Comparison of ENCODE assay signal across 19 mouse cellular contexts in the genomic region with DNA sequence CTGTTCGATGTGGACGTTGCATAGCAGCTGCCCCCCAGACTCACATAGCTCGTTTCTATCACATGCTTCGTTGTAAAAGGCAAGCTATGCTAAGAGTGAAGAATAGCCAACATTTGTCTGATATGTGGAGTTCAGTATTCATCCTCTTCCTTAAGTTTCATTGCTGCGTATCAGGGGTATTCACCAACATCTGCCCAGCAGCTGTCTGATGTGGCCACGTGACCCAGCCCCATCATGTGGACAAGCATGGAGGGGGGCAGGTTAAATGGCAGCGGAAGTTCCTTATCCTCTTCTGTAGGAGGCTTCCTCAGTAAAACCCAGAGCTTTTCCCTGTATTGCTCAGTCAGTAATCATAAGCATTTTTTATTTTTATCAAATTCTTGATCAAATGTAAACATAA. TPM values are rescaled to one million over a fixed set of nuclear protein-coding genes. Genes with fewer than 3 reads are reported as not detected.
DNase-seq lines count a peak whose midpoint lies in the region; ATAC-seq and TF ChIP-seq lines count a peak whose summit lies in the region.
"Had no signal": no experiment of that assay in that cellular context is flagged by ENCODE, and none has a peak within 500 bp of the region (broad histone marks: within the 10 kb centered on the region; RNA-seq: fewer than 3 reads in every experiment).

No protein-coding gene starts in this region.

- no peak overlapping the region for H3K4me2 ChIP-seq in forebrain, postnatal 0 days (ENCODE audit: low read depth)
- no peak overlapping the region for H3K4me2 ChIP-seq in forebrain, embryonic 13.5 days
- no peak overlapping the region for H3K4me2 ChIP-seq in midbrain, embryonic 15.5 days
- H3K4me2 ChIP-seq in midbrain, embryonic 11.5 days: no peak overlapping the region
- H3K4me2 ChIP-seq in hindbrain, embryonic 13.5 days: no peak overlapping the region
- H3K4me2 ChIP-seq in neural tube, embryonic 11.5 days (ENCODE audit: low read depth): no peak overlapping the region
- H3K4me2 ChIP-seq: heart, embryonic 12.5 days; liver, embryonic 15.5 days had no signal

- no peak for DNase-seq in forebrain, postnatal 0 days
- DNase-seq in midbrain, embryonic 11.5 days (ENCODE audit: low spot score, missing footprints): no peak
- DNase-seq in neural tube, embryonic 11.5 days (ENCODE audit: low spot score): peak; percentile 50
- DNase-seq in c-Kit-positive CD71-positive TER-119-positive erythroid progenitor cells, embryonic 14.5 days (ENCODE audit: low spot score): no peak
- no peak for DNase-seq in heart, postnatal 4 days
- DNase-seq: adrenal gland, adult 8-10 months; cerebellum, postnatal 10 days; gastrocnemius, postnatal 14 days; kidney, adult 9 months; retina, postnatal 1 day had no signal

- TF ChIP-seq CTCF in forebrain, postnatal 0 days (IDR thresholded peaks at IDR 0.05; ENCODE audit: low read depth): no peak

- no peaks in the 10 kb centered on the region for H3K27me3 ChIP-seq in forebrain, postnatal 0 days (ENCODE audit: insufficient read depth, low read length)
- no peaks in the 10 kb centered on the region for H3K27me3 ChIP-seq in forebrain, embryonic 13.5 days
- no peaks in the 10 kb centered on the region for H3K27me3 ChIP-seq in midbrain, embryonic 15.5 days (replicated peaks)
- no peaks in the 10 kb centered on the region for H3K27me3 ChIP-seq in midbrain, embryonic 11.5 days (ENCODE audit: control insufficient read depth, insufficient read depth, low read length)
- H3K27me3 ChIP-seq in hindbrain, embryonic 13.5 days: no peaks in the 10 kb centered on the region
- no peaks in the 10 kb centered on the region for H3K27me3 ChIP-seq in neural tube, embryonic 11.5 days (ENCODE audit: control insufficient read depth, insufficient read depth, low read length)
- H3K27me3 ChIP-seq: heart, embryonic 12.5 days; liver, embryonic 15.5 days had no signal

- H3K4me1 ChIP-seq in forebrain, postnatal 0 days (ENCODE audit: insufficient read depth): no peaks in the 10 kb centered on the region
- 0 out of 2 replicates have a peak, but pooled peaks cover 6% of the 10 kb centered on the region for H3K4me1 ChIP-seq in forebrain, embryonic 13.5 days
- H3K4me1 ChIP-seq in midbrain, embryonic 15.5 days: peaks cover 20% of the 10 kb centered on the region
- peaks cover 5% of the 10 kb centered on the region; the same call in 1 of the 2 replicates for H3K4me1 ChIP-seq in midbrain, embryonic 11.5 days (ENCODE audit: control insufficient read depth, insufficient read depth, low read length)
- peaks cover 33% of the 10 kb centered on the region for H3K4me1 ChIP-seq in hindbrain, embryonic 13.5 days (replicated peaks)
- peaks cover 16% of the 10 kb centered on the region for H3K4me1 ChIP-seq in neural tube, embryonic 11.5 days (ENCODE audit: control insufficient read depth, insufficient read depth, low read length)
- H3K4me1 ChIP-seq: heart, embryonic 12.5 days; liver, embryonic 15.5 days had no signal

- no peaks in the 10 kb centered on the region for H3K9me3 ChIP-seq in forebrain, postnatal 0 days (ENCODE audit: low read length)
- no peaks in the 10 kb centered on the region for H3K9me3 ChIP-seq in forebrain, embryonic 13.5 days (replicated peaks)
- H3K9me3 ChIP-seq in midbrain, embryonic 15.5 days: no peaks in the 10 kb centered on the region
- no peaks in the 10 kb centered on the region for H3K9me3 ChIP-seq in midbrain, embryonic 11.5 days (ENCODE audit: control insufficient read depth, low read length)
- no peaks in the 10 kb centered on the region for H3K9me3 ChIP-seq in hindbrain, embryonic 13.5 days
- no peaks in the 10 kb centered on the region for H3K9me3 ChIP-seq in neural tube, embryonic 11.5 days (ENCODE audit: control insufficient read depth, low read length)
- H3K9me3 ChIP-seq: heart, embryonic 12.5 days; liver, embryonic 15.5 days had no signal

- 76% methylated on average over 7 of the region's 7 CpGs for WGBS in forebrain, postnatal 0 days
- 86% methylated on average over 7 of the region's 7 CpGs for WGBS in forebrain, embryonic 13.5 days
- 80% methylated on average over 7 of the region's 7 CpGs for WGBS in midbrain, embryonic 15.5 days
- WGBS in midbrain, embryonic 11.5 days: 82% methylated on average over 7 of the region's 7 CpGs
- 69% methylated on average over 7 of the region's 7 CpGs for WGBS in hindbrain, embryonic 13.5 days
- 44% methylated on average over 7 of the region's 7 CpGs for WGBS in neural tube, embryonic 11.5 days

- H3K27ac ChIP-seq in forebrain, postnatal 0 days (ENCODE audit: low read depth, low read length): 0 out of 2 replicates have a peak overlapping the region, but pooled peaks have one; percentile 15
- H3K27ac ChIP-seq in forebrain, embryonic 13.5 days: no peak overlapping the region
- peak overlapping the region; percentile 65; the same call in 1 of the 2 replicates for H3K27ac ChIP-seq in midbrain, embryonic 15.5 days
- no peak overlapping the region for H3K27ac ChIP-seq in midbrain, embryonic 11.5 days (ENCODE audit: low read depth, low read length)
- peak overlapping the region; percentile 81; the same call in 1 of the 2 replicates for H3K27ac ChIP-seq in hindbrain, embryonic 13.5 days
- H3K27ac ChIP-seq in neural tube, embryonic 11.5 days (ENCODE audit: low read depth, low read length): 0 out of 2 replicates have a peak overlapping the region, but pooled peaks have one; percentile 35
- H3K27ac ChIP-seq: liver, embryonic 15.5 days had no signal

- H3K9ac ChIP-seq in forebrain, postnatal 0 days: no peak overlapping the region
- H3K9ac ChIP-seq in forebrain, embryonic 13.5 days: no peak overlapping the region
- H3K9ac ChIP-seq in midbrain, embryonic 15.5 days: no peak overlapping the region
- H3K9ac ChIP-seq in midbrain, embryonic 11.5 days (ENCODE audit: low read length): no peak overlapping the region
- H3K9ac ChIP-seq in hindbrain, embryonic 13.5 days: no peak overlapping the region
- no peak overlapping the region for H3K9ac ChIP-seq in neural tube, embryonic 11.5 days (ENCODE audit: low read length)
- H3K9ac ChIP-seq: heart, embryonic 12.5 days; liver, embryonic 15.5 days had no signal

- H3K4me3 ChIP-seq in forebrain, postnatal 0 days (ENCODE audit: low read depth, low read length): no peak overlapping the region
- no peak overlapping the region for H3K4me3 ChIP-seq in forebrain, embryonic 13.5 days
- no peak overlapping the region for H3K4me3 ChIP-seq in midbrain, embryonic 15.5 days
- H3K4me3 ChIP-seq in midbrain, embryonic 11.5 days (ENCODE audit: low read depth, low read length): no peak overlapping the region
- H3K4me3 ChIP-seq in hindbrain, embryonic 13.5 days: no peak overlapping the region
- H3K4me3 ChIP-seq in neural tube, embryonic 11.5 days (ENCODE audit: low read depth, low read length): no peak overlapping the region
- H3K4me3 ChIP-seq: heart, embryonic 12.5 days; liver, embryonic 15.5 days had no signal

- H3K36me3 ChIP-seq in forebrain, postnatal 0 days (ENCODE audit: insufficient read depth): no peaks in the 10 kb centered on the region; the same call in 1 of the 2 replicates
- H3K36me3 ChIP-seq in forebrain, embryonic 13.5 days (ENCODE audit: poor library complexity, severe bottlenecking): no peaks in the 10 kb centered on the region
- H3K36me3 ChIP-seq in midbrain, embryonic 15.5 days (replicated peaks): no peaks in the 10 kb centered on the region
- H3K36me3 ChIP-seq in midbrain, embryonic 11.5 days (ENCODE audit: control insufficient read depth, insufficient read depth, low read length): no peaks in the 10 kb centered on the region
- peaks cover 4% of the 10 kb centered on the region; the same call in 1 of the 2 replicates for H3K36me3 ChIP-seq in hindbrain, embryonic 13.5 days
- H3K36me3 ChIP-seq in neural tube, embryonic 11.5 days (ENCODE audit: control insufficient read depth, insufficient read depth, low read length): no peaks in the 10 kb centered on the region
- H3K36me3 ChIP-seq: heart, embryonic 12.5 days; liver, embryonic 15.5 days had no signal

- no peak for ATAC-seq in forebrain, postnatal 0 days
- ATAC-seq in forebrain, embryonic 13.5 days: no peak
- ATAC-seq in midbrain, embryonic 15.5 days (replicated peaks): no peak
- no peak for ATAC-seq in midbrain, embryonic 11.5 days (ENCODE audit: low FRiP score)
- no peak for ATAC-seq in hindbrain, embryonic 13.5 days (ENCODE audit: low FRiP score)
- no peak for ATAC-seq in neural tube, embryonic 11.5 days (ENCODE audit: insufficient read depth, low FRiP score, low TSS enrichment)

RNA-seq across cellular contexts. Expression of gene Abcg8, which starts 18.3 kb away (rescaled TPM):
- total RNA-seq in forebrain, postnatal 0 days (2014; rRNA removed): 0.10 TPM in 1 of 2 replicates, not detected in the other
- 0.09 and 0.17 TPM in 2 replicates for polyA plus RNA-seq in forebrain, postnatal 0 days (2015; fragmentation: Nextera tagmentation; extraction: Ambion mirVana)
- polyA plus RNA-seq in forebrain, embryonic 13.5 days (2015; fragmentation: Nextera tagmentation; extraction: Ambion mirVana): 0.09 and 0.37 TPM in 2 replicates
- polyA plus RNA-seq in midbrain, embryonic 15.5 days (2015; fragmentation: Nextera tagmentation; extraction: Ambion mirVana): 0.15 TPM in 1 of 2 replicates, not detected in the other
- 0.21 TPM in 1 of 2 replicates, not detected in the other for polyA plus RNA-seq in midbrain, embryonic 11.5 days (2014; fragmentation: Nextera tagmentation; extraction: Ambion mirVana)
- 0.13 and 0.19 TPM in 2 replicates for polyA plus RNA-seq in hindbrain, embryonic 13.5 days (2015; fragmentation: Nextera tagmentation; extraction: Ambion mirVana)
- not detected in 2 replicates for polyA plus RNA-seq in neural tube, embryonic 11.5 days (2014; fragmentation: Nextera tagmentation; extraction: Ambion mirVana)
- total RNA-seq in heart, postnatal 4 days (2021): not detected
- total RNA-seq: adrenal gland, adult 8-10 months; gastrocnemius, postnatal 14 days; hematopoietic stem cell, adult 5-6 weeks; layer of hippocampus, postnatal 14 days; left cerebral cortex, postnatal 36 days; megakaryocyte progenitor cell, adult 5-6 weeks had no signal
- polyA plus RNA-seq: heart, embryonic 12.5 days had no signal

RNA-seq across cellular contexts. Expression of gene Abcg5, which starts 25.0 kb away (rescaled TPM):
- total RNA-seq in forebrain, postnatal 0 days (2014; rRNA removed): 0.54 and 1.5 TPM in 2 replicates
- 0.88 and 1.2 TPM in 2 replicates for polyA plus RNA-seq in forebrain, postnatal 0 days (2015; fragmentation: Nextera tagmentation; extraction: Ambion mirVana)
- polyA plus RNA-seq in forebrain, embryonic 13.5 days (2015; fragmentation: Nextera tagmentation; extraction: Ambion mirVana): 4.1 and 4.3 TPM in 2 replicates
- 1.9 and 2.2 TPM in 2 replicates for polyA plus RNA-seq in midbrain, embryonic 15.5 days (2015; fragmentation: Nextera tagmentation; extraction: Ambion mirVana)
- 1.9 and 2.4 TPM in 2 replicates for polyA plus RNA-seq in midbrain, embryonic 11.5 days (2014; fragmentation: Nextera tagmentation; extraction: Ambion mirVana)
- 3.2 and 7.7 TPM in 2 replicates for polyA plus RNA-seq in hindbrain, embryonic 13.5 days (2015; fragmentation: Nextera tagmentation; extraction: Ambion mirVana)
- polyA plus RNA-seq in neural tube, embryonic 11.5 days (2014; fragmentation: Nextera tagmentation; extraction: Ambion mirVana): 0.16 and 0.52 TPM in 2 replicates
- total RNA-seq in heart, postnatal 4 days (2021): not detected
- total RNA-seq: gastrocnemius, postnatal 14 days; hematopoietic stem cell, adult 5-6 weeks; layer of hippocampus, postnatal 14 days; megakaryocyte progenitor cell, adult 5-6 weeks had no signal

RNA-seq across cellular contexts. Expression of gene Dync2li1, which starts 31.5 kb away (rescaled TPM):
- total RNA-seq in forebrain, postnatal 0 days (2014; rRNA removed): 14.0 and 19.1 TPM in 2 replicates
- polyA plus RNA-seq in forebrain, postnatal 0 days (2015; fragmentation: Nextera tagmentation; extraction: Ambion mirVana): 38.9 and 42.1 TPM in 2 replicates
- 30.6 and 35.9 TPM in 2 replicates for polyA plus RNA-seq in forebrain, embryonic 13.5 days (2015; fragmentation: Nextera tagmentation; extraction: Ambion mirVana)
- 33.5 and 35.4 TPM in 2 replicates for polyA plus RNA-seq in midbrain, embryonic 15.5 days (2015; fragmentation: Nextera tagmentation; extraction: Ambion mirVana)
- 36.9 and 37.1 TPM in 2 replicates for polyA plus RNA-seq in midbrain, embryonic 11.5 days (2014; fragmentation: Nextera tagmentation; extraction: Ambion mirVana)
- polyA plus RNA-seq in hindbrain, embryonic 13.5 days (2015; fragmentation: Nextera tagmentation; extraction: Ambion mirVana): 33.2 and 36.9 TPM in 2 replicates
- polyA plus RNA-seq in neural tube, embryonic 11.5 days (2014; fragmentation: Nextera tagmentation; extraction: Ambion mirVana): 29.6 and 30.4 TPM in 2 replicates
- total RNA-seq in heart, postnatal 4 days (2021): 1 to 10 TPM; 3.8 to 4.3 TPM

Comparison
In these comparisons a context has a peak if more than half of its experiments do, and no peak if none do; other contexts are left out.
1. H3K27ac ChIP-seq: peak in forebrain, postnatal 0 days (single experiment), midbrain, embryonic 15.5 days (single experiment), hindbrain, embryonic 13.5 days (single experiment) and neural tube, embryonic 11.5 days (single experiment); none in forebrain, embryonic 13.5 days (single experiment) and midbrain, embryonic 11.5 days (single experiment).